Mouse (Mus musculus) cerebellum, adult 9-10 months (tissue): ENCODE results near the gene Cmtm8.

Experiments used
- DNase-seq: peaks from one replicate; pipeline ENCODE4 v3.0.0; 2022

The Cmtm8 gene

DNA sequence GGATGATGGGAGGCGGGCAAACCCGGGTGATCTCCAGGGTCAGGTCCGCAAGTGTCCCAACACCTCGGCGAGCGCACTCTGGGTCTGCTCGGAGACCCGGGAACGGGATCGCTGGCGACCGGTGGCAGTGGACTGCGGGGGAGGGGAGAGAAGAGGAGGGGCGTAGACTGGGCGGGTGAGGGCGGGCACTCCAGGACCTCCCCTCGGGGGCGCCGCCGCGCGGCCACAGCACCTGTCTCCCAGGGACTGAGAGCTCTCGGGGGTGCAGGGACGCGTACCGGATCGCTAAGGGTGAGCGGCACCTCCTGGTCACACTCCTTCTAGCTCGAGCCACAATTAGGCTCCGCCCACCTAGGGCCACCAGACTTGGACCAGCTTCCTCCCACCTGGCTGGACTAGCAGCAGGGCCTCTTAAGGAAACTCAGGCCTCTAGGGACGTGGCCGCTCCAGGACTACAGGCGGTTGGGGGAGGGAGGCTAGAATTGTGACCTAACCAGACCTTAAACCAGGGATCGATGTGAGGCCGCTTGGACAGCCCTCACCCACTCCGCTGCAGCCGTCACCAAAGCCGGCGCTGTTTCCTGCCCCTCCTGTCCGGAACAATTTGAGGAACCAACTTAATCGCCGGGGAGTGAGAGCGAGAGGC, at the start of gene Cmtm8:
Cmtm8 (minus strand) TSS at position 140 of the 646 bp plus-strand sequence.
- DNase-seq, result peak; percentile 8

DNA sequence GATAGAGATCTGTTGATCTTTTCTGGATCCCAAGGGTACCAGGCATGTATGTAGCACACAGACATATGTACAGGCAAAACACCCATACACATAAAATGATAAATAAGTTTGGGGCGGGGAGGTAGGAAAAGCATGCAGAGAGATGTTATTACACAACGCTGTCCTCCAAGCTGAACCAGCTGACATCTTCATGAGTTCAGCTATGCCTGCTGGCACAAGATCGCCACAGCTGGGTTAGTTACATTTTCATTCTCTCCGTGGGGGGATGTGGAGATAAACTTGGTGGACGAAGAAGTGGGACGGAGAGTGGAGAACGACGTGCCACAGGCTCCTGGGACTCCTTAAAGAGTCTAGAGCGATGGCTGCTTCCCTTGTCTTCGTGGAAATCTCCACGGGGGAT, 49.0 kb upstream of the Cmtm8 start:
- no peak for DNase-seq

DNA sequence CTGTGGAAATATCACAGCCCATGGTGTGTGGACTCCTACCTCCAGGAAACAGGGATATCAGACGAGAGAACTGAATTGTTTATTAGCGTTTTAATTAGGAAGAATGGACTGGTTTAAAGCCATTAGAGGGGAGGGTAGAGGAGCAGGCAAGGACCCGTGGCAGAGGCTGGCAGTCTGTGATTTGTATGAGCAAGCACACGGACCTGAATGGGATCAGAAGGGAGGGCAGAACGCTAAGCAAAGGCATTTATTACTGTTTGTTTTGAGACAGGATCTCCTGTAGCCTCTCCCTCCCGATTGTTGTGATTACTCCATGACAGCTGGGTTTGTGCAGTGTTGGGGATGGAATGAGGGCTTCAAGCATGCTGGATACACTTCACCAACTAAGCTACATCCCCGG, 46.4 kb upstream of the Cmtm8 start:
- DNase-seq, result no peak

DNA sequence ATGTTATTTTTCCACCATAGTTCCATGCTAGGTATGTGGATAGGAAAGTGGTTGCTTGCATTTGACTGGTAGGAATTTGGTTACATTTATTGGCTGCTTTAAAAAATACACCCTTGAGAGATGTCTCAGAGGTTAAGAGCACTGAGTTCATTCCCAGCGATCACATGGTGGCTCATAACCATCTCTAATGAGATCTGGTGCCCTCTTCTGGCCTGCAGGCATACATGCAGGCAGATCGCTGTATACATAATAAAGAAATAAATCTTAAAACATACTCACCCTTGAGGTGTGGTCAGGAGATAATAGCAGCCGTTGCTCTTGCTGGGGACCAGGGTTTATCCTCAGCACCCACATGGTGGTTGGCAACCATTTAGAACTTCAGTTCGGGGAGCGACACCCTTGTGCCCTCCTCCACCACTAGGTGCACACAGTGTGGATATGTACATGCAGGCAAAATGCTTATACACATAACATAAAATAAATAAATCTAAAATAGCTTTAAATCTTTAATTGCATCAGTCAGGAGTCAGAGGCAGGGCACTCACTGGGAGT, 45.0 kb upstream of the Cmtm8 start:
- no peak for DNase-seq

DNA sequence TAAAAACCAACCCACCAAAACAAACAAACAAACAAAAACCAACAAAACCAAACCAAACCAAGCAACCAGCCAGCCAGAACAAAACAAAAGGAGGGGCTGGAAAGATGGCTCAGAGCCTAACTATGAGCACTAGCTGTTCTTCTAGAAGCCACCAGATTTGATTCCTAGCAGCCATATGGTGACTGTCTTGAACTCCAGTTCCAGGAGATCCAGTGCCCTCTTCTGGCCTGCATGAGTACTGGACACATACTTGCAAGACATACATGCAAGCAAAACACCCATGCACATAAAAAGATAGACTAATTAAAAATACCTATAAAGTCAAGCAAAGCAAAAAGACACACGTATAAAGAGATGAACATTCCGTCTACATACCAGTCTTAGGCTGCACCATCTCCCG, 43.7 kb upstream of the Cmtm8 start:
- no peak for DNase-seq

DNA sequence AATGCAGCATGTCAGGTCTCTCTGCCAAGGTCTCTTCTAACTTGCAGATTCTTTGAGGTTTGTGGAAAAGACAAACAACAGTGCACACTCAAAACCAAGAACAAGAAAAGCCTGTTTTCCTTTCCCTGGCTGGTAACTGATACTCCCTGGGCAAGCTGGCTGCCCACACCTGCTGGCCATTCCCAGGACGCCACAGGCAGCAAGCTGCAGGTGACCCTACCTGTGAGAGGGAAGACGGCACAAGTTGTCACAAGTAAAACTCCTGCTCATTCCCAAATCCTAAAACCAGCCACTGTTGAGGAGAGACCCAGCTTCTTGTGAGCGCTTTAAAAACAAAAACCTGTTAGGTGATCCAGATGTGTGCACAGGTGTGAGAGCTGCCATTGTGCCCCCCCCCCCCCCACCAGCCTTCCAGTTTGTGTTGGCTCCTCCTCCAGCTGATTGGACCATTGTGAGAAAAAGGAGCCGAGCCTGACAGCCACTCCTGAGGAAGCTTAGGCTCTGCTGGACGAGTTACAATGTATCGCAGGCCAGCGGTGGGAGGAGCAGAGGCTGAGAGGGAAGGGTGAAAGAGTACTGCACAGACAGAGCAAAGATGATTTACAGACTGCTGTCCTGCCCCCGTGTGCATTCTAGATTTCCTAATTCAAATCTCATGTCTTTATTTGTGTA, 42.2 kb upstream of the Cmtm8 start:
- DNase-seq, result no peak

DNA sequence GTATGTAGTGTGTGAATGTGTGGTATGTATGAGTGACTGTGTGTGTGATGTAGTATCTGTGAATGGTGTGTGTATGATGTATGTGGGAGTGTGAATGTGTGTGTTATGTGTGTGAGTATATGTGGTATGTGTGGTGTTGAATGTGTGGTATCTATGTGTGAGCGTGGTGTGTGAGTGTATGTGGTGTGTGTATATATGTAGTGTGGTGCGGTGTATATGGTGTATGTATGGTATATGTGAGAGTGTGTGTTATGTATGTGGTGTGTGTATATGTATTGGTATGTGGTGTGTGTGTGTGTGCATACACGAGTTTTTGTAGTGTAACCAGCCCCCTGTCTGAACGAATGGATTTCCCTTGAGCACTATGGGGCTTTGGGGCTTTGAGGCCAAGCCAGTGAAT, 41.6 kb upstream of the Cmtm8 start:
- DNase-seq, result no peak

DNA sequence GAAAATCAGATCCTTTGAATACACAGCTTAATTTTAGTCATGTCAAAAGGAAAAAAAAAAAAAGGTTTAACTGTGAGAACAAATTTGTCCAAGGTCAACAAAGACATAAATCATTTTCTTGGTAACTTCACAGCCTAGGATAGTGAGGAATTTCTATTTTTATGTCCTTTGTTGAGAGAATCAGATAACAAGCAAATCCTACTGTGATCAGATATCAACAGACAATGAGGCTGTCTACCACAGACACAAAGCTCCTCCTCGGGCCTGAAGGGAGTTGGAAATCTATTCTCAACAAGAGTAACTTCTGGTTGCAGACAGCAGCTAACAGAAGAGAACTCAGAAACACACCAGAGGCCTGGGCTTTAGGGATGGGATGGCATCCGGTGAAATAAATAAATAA, 38.0 kb upstream of the Cmtm8 start:
- DNase-seq, result no peak

DNA sequence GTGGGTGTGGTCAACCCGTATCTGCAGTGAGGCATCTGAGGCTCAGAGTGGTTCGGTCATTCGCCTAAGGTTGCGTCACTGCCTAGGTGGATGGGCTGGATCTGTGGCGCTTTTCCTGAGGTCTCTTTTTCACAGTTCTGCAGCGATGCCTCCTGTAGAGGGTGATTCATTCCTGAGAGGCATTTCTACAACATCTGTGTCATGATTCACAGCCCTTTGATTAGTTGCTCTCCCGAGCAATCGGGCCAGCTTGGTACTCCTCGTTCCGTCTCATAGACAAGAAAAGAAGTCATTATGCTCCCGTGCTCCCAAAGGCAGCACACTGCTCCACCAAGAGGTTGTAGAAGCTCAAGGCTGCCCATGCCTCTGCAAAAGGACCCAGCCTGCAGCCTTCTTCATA, 11.4 kb upstream of the Cmtm8 start:
- DNase-seq, result no peak

DNA sequence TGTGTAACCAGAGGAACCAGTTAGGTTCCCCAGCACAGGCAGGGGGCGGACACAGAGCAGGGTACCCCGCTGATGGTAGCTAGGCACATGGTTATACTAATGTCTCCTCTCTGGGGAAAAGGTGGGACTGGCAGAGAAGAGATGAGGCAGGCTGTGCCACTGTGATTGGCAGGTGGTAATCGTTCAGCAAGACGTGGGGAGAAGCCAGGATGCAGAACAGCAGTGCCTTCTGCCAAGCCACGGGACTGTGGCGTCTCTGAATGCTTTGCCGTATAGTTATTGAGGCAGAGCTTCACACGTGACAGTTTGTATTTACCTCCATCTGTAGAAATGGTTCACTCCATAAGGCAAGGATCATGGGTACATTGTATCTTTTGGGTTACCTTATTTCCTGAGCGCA, 10.7 kb upstream of the Cmtm8 start:
- DNase-seq, result no peak

DNA sequence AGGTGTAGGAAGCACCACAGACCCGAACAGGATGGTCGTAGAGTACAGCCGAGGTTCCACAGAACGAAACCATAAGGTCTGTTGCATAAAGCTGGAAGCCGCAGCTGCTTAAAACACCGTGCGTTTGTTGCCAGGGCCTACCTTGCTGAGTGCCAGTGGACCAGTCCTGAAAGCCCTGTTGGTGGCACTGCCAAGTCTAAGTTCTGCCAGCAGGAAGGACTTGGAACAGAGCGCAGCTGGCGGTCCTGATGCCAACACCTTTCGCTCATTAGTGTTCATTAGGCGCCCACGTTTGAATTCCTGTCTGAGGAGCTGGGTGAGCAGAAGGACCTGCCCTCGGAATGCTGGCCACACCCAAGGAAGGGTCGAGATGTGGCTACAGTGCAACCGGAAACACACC, 9.4 kb upstream of the Cmtm8 start:
- DNase-seq, result no peak

DNA sequence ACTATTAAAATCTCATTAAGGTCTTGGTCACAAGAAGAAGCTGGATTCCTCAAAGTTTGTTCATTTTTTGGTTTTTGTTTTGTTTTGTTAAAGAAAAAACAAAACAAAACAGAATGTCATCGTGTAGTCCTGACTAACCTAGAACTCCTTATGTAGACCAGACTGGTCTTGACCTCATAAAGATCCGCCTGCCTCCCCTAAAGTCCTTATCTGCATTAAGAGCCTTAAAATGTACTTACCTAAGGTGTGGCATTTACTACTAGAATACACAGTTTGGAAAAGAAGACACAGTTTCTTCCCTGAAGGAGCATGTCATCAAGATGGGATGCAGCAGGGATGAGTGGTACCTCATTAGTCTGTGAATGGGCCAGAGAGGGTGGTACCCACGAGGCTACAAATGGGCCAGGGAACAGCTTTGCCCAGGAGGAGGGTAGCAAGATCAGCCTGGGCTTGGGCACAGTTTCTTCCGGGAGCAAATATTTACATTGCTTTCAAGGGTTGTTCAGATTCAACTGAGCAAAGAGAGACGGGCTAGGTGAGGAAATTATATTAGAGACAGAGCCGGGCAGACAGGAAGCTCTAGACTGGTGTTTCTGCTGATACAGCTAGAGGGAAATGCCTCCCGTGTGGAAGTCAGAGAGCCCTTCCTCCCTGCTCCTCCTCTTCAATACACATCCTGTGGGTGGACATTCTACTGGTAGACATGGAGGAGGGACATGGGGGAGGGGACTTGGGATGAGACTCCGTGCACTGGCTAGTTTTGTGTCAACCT, 7.6 kb upstream of the Cmtm8 start:
- DNase-seq, result no peak

DNA sequence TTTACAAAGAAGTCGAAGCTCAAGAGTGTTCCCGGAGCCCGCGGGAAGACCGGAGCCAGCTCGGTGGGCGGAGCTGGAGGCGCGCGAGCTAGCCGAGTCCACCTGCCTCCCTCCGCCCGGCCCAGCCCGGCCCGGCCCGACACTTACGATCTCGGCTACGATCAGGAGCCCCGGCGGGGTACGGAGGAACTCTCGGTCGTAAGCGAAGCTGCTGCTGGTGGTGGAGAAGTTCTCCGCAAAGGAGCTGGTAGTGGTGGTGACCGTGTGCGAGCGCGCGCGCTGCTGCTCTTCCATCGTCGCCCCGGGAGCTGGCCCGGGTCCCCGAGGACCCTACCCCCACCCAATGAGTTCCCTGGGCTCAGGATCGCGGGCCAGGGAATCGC, 331 bp downstream of the Cmtm8 start:
- DNase-seq, result no peak

DNA sequence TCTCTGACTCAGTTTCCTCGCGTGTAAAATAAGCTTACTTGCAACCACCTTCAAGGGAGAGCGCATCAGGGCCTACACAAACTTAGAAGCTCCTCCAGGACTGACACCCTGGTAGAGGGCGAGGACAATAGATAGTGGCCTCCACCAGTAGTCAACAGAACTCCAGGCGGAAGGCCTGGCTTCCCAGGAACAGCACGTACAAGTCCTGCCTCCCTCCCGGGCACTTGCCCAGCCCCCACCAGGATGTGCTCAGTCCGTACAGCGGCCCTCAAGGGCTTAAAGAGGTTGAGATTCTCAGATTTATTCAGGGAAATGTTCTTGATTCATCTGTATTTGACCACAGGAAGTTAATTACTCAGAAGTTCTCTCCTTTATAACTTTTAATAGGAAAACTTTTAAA, 1.1 kb downstream of the Cmtm8 start:
- DNase-seq, result no peak

DNA sequence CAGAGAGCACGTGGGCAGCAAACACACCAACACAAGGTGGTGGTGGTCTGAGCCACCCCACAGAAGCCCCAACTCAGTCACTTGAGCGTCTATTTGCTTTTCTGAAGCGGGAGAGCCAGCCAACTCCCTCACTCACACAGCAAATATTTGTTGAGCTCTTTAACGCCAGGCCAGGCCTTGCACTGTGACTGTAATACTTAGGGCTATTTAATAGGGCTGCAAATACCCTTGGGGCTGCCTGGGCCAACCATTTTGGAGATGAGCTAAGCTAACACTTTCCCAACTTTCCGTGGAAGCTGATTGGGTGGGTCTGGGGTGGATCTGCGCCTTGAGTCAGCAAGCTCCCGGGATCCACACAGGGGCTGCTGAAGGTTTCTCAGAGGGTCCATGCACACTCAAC, 1.7 kb downstream of the Cmtm8 start:
- DNase-seq, result no peak

DNA sequence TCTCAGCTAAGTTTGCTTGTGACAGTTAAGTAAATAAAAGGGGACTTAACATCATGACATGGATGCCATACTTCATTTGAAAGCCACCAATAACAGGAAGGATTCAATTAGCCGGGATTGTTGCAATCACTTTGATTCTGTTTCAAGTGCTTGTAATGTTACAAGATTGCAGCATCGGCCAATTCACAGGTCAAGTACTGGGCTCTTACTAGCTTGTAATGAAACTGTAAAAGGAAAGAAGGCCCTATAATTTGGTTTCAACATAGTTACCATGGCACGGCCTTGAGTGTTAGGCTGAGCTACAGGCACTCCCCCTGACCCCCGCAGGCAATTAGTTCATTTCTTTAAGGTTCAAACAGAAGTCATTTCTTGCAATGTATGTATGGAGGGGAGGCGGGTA, 5.1 kb downstream of the Cmtm8 start:
- no peak for DNase-seq

DNA sequence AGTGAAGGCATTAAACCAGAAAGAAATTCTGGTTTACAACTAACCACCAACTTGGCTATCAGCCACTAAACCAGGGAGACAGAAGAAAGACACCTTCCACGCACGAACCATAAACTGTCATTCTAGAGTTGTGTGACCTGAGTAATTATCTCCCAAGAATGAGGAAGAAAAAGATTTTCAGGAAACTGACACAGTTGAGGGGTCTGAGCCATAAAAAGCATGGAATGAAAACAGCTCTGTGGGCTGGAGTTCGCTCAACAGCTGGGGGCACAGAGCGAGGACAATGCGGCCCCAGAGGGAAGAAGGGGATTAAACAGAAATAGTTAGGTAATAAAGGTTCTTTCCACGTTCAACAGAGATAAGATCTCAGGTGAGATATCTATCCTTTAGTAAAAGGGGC, 12.4 kb downstream of the Cmtm8 start:
- DNase-seq, result no peak

DNA sequence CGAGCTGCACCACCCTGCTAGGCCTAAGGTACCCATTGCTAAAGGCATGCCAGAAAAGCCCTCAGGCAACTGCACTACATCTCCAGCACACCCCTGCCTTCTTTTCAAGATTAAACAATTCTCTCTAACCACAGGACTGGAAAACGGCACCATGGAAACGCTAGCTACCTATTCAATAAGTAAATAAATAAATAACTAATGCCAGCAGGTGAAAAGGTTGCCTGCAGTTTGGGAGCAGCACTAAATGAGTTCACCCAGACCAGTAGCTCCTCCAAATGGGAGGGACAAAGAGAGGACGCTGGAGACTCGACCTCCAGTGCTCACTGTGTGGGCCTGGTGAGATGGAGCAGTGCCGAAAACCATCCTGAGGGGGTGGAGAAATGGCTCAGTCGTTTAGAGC, 13.6 kb downstream of the Cmtm8 start:
- DNase-seq, result no peak

DNA sequence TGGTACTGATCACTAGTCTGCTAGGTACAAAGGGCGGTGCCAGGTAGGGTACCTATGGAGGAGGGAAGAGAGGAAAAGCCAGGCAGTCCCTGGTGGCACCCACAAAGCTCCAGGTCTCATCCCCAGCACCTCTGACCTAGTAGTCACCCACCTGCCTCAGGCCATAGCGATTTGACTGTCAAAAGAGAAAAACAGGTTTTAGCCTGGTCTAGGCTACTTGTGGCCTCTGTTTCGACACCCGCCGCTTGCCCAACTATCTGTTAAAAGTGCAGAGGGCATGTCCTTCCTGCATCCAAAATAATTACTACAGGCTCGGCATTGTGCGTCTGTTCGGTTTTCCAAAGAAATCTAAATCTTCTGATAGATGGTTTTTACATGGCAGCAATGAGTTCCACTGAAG, 14.3 kb downstream of the Cmtm8 start:
- DNase-seq, result no peak

DNA sequence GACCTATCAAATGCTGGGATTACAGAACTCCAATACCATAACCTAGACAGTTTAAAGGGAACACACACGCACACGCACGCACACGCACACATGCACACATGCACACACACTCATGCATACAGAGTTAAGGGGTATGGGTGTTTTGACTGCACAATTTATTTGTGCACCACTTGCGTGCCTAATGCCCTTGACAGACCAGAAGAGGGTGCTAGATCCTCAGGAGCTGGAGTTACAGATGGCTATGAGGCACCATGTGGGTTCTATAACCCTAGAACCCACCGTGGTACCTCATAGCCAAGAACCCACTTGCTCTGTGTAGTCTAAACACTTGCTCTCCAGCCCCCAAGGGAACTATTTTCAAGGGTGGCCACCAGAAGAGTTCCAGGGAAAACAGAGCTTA, 15.6 kb downstream of the Cmtm8 start:
- DNase-seq, result no peak

DNA sequence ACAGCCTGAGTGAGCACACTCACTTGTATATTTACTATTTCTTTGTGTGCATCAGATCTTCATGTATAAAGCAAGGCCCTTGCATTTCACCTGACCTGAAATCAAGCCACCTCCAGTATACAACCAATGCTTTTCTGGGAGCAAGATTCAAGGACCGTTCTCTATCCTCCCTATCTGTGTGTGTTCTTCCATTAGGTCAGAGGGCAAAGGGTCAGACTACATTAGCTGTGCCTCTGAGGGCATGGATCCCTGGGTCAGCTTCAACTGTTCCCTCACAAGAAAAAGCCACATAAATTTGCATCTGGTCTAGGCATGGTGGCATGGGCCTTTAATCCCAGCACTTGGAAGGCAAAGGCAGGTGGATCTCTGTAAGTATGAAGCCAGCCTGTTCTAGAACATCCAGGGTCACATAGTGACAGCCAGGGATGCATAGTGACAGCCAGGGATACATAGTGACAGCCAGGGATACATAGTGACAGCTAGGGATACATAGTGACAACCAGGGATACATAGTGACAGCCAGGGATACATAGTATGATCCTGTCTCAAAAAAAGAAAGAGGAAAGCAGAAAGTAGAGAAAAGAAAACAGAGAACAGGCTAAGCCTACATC, 16.6 kb downstream of the Cmtm8 start:
- no peak for DNase-seq

DNA sequence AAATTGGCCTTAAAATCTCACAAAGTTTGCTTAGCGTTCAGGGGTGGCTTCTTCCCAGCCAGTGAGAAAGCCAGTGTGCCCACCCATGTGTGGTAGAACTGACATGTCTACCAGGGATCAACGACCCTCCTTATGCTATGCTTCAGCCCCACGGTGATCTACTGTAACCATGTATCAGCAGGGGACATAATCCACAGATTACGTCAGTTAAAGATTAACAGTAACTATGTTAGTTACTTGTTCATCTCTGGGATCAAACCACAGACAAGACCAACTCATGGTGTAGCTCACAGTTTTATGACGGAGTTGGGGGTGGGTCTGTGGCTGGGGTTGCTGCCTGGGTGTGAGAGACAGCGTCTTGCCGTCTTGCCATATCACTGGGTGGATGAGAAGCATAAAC, 19.8 kb downstream of the Cmtm8 start:
- no peak for DNase-seq

DNA sequence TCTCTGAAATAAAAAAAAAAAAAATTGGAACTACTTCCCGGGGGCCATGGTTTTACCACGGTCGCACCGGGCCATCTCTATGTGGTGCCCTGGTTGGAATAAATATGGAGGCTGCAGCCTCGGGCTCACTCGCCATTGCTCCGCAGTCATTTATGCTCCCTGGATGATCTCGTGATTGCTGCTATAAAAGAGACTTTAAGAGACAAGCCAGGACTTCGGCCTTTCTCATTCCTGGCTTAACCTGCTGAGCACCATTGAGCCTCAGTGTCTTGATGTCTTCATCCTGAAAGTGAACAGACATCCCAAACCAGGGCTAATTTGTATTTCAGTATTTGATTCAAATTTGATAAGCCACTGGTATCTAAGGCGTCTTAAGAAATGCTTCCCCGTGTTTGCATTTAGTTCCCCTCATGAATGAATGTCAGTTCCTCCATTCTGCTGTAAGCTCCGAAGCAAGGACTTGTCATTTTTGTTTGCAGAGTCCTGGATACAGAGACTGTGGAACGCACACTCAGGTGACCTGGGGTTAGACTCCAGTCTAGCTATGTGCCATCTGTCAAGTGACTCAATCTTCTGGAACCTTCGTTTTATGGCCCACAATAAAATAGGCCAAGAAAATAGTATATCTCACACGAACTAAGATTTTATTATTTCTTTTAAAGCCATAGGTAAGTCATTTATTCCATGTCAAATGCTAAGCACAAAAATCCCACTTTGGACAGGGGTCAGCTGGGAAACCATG, 22.2 kb downstream of the Cmtm8 start:
- DNase-seq, result no peak
